Mouse (Mus musculus) left cerebral cortex, postnatal 36 days (tissue): ENCODE results near the gene Igf2bp2. TPM values are rescaled to one million over a fixed set of nuclear protein-coding genes. Genes with fewer than 3 reads are reported as not detected.

Source experiments
- DNase-seq, 2 experiments: peaks; one replicate each; pipeline ENCODE4 v3.0.0; 2021 to 2022; ENCODE audit warnings: low spot score in 2 of 2, mixed read lengths in 1 of 2
- intact Hi-C: fragments of 180-260 bp; cut with DNase I; formaldehyde crosslinking; loops from one replicate; pipeline ENCODE4 v1.15.1; 2025
- total RNA-seq, 2 experiments: library from RNA; stranded (reverse); gene quantifications; 2 replicates each; pipeline ENCODE4 v1.2.3; 2021

Gene Igf2bp2
- total RNA-seq, 2 experiments from 2014 or later, result 0.79 to 2.4 TPM

DNA sequence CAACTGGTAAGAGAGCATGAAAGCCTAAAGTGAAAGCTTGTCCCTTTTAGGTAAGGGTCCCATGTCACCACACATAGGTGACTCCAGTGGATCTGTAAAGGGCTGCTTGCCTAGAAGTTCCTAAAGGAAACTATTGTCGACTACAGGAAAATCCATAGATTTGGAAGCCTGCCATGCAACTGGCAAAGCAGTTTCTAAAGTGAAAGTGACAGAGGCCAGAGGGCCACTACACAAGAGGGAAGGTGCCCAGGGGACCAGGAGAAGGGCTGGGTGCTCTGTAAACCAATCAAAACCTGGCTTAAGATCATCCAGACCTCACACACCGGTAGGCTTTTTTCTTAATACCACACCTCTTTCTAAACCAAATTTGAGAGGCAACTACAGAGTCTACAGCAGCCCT is 12.7 kb downstream of the Igf2bp2 start:
- DNase-seq, result no peak
- intact Hi-C loops, result no loop called here

DNA sequence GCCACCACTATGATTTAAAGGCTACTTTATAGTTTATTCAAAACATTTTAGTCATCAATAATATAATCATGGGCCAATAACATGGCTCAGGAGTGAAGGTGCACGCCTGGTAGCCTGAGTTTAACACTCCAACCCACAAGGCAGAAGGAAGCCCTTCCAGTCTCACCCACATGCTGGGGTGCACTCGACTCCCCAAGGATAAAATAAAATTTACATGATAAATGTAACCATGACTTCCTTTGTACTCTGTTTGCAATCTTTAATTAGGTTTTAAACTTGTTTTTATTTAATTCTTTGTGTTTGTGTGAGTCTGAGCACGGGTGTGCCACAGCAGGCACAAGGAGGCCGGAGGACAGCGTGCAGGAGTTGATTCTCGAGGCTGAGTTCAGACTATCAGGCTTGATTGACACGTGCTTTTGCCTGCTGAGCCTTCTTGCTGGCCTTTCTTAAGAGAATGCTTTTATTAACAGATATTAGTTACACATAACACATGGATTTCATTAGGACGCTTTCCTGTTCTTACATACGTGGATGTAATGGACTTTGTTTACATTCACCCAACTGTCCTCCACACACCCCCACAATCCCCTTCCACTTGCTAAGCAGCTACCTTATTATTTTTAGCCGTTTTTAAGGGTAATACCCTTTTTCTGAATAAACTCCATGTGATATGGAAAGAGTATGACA is 13.3 kb downstream of the Igf2bp2 start:
- intact Hi-C loops, result no loop called here
- DNase-seq, result no peak

DNA sequence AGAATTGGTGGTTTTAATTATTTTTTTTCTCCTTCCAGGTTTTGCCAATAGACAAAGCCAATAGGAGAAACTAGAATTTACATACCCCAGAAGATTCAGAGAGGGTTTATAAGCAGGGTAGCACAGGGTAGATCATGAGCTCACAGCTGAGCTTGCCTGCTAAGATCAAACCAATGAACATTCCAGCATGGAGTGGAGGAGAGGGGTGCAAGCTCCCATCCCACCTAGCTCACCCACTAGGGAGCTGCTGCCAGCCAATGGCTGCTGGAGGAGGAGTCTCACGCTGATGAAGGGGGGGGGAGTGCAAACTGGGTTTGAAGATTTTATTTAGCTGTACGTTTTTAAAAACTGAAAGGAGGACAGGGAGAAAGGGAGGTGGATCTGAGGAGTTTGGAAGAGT is 14.0 kb downstream of the Igf2bp2 start:
- DNase-seq, result no peak
- intact Hi-C loops, result no loop called here

DNA sequence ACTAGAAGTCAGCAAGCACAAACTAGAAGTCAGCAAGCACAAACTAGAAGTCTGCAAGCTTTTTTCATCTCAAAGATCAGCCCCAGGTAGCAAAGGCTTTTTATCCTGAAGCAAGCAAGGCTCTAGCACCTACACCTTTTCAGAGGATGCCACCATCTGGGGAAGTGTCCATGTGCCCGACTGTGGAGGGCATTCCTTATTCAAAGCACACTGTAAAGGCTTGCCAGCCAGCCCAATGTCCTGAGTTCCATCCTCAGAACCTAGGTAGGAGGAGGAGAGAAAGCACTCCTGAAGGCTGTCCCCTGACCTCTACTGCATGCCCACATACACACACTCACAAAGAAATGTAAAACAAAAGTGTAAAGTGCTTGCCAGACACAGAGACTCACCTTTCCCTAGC is 16.0 kb downstream of the Igf2bp2 start:
- DNase-seq, result no peak

DNA sequence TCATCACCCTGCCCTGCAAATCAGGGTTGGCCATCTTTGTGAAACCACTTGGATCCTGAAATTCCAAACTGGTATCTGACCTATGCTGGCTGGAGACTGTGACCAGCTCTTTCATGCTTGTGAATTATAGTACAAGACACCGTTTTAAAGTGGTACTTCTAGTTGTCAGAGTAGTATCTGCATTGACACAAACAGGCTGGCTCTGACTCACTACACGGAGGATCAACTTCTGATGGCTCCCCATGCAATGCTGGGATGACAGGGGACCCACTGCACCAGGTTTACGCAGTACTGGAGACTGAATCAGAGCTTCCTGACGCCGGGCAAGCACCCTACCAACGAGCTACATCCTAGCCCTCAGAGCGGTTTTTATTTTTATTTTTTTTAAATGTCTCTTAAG is 17.0 kb downstream of the Igf2bp2 start:
- intact Hi-C loops, result no loop called here

More for the DNA sequence above, 16.0 kb downstream of the Igf2bp2 start:
- intact Hi-C loops, result no loop called here

DNA sequence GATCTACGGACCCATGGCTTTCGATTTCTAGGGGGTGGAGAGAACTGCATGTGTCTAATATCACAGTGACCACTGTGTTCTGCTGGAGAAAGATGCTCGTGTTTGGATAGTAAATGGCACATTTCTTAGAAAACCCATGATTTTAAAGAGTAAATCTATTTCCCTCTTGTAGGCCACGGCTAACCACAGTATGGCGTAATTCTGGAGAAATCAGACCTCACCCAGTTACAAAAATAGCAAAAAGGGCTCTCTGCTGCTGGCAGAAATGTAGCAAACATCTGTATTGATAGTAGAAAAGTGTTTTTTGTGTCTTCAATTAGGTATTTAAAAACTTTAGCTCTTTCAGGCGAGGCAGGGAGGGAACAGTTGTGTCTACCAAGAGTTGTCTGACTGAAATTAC is 18.6 kb downstream of the Igf2bp2 start:
- intact Hi-C loops, result no loop called here
- DNase-seq, result no peak

More for the DNA sequence above, 17.0 kb downstream of the Igf2bp2 start:
- no peak for DNase-seq

DNA sequence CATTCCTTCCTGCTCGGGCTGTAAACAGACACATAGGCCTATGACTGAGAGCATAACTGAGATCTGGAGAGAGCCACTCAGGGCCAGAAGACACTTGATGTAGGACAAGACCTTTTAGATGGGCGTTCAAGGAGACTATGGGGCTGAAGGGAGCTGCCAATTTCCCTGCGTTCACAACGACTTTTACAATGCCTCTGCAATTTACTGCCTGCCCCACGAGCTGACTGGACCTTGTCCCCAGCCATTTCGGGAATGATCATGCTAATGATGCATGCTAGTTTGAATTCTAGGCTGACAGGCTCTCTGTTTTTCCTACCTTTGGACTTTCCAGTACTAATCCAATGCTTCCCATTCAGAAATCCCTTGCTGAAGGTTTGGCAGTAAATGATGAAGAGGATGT is 22.2 kb downstream of the Igf2bp2 start:
- no peak for DNase-seq
- intact Hi-C loops, result no loop called here

DNA sequence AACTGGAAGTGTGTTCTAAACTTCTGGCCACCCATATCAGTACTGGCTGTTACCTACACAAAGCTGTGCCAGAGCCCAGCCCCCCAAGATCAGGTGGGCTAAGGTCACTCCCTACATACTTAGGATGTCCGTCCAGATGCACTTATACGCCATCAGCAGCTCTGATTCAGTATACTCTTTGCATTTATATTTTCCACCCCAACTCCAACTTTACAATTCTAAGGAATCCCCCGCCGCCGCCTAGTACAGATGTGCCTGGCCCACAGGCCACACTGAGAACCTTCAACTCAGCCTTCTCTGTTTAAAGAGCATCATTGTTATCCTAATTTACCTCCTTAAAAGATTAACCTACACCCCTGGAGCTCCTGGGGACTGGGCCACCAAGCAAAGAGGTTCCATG is 23.3 kb downstream of the Igf2bp2 start:
- intact Hi-C loops, result no loop called here
- DNase-seq, result no peak

DNA sequence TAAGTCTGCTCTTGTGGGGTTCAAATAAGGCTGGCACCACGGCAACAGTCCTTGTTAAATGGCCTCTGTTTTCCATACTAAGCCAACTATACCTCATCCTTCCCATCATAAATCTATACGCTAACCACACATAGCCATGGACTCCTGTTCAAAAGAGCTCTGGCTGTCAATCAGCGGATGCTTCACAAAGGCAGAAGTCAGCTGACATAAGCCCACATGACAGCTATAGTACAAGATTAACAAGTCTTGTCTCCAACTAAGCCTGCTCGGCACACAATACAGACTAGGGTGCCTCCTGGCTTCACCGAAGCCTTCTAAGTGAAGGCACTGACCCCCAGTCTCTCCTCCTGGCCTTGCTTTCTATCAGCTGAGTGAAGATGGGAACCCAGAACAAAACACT is 26.9 kb downstream of the Igf2bp2 start:
- intact Hi-C loops, result no loop called here
- no peak for DNase-seq

DNA sequence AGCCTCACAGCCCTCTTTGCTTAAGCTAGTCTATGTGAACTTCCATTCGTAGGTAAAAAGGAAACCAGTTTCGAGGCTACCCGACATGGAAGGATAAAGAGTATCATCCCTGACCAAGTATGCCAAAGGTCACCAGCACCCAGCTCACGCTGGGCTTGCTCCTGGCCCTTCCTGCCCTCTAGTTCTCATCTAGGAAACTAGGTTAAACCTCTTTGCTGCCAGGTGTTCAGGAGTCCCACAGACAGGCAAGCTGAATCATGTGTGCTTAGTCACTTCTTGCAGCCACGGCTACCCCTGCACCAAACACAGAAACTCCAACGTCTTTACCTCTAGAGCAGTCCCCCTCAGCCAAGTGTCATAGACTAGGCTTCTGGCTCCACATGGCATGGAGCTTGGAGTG is 31.8 kb downstream of the Igf2bp2 start:
- intact Hi-C loops, result no loop called here
- no peak for DNase-seq

DNA sequence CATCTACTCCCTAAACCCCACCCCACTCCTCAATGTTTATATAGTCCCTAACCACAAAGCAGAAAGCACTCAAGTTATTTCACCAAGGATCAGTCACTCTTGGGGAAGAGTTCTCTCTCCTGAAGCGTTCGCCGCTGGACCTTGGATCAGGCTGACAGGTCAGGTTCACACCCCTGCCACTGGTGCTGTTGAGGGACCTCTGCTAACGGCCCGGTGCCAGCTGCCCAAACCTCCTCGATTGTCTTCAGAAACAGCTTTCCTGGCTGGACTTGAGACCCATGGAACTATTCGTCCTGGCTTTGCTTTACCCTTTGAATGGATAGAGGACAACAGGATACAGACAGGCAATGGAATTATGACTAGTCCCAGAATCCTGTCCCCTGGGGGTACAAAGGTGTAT is 33.6 kb downstream of the Igf2bp2 start:
- intact Hi-C loops, result no loop called here
- DNase-seq, result no peak

DNA sequence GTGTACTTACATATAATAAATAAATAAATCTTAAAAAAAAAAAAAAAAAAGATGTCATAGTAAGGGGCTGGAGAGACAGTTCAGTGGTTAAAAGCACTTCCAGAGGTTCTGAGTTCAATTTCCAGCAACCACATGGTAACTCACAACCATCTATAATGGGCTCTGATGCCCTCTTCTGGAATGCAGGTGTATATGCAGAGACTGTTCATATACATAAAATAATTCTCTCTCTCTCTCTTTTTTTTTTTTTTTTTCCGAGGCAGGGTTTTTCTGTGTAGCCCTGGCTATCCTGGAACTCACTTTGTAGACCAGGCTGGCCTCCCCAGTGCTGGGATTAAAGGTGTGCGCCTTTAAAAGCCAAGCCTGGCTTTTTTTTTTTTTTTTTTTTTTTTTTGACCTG is 34.5 kb downstream of the Igf2bp2 start:
- no peak for DNase-seq
- intact Hi-C loops, result no loop called here

DNA sequence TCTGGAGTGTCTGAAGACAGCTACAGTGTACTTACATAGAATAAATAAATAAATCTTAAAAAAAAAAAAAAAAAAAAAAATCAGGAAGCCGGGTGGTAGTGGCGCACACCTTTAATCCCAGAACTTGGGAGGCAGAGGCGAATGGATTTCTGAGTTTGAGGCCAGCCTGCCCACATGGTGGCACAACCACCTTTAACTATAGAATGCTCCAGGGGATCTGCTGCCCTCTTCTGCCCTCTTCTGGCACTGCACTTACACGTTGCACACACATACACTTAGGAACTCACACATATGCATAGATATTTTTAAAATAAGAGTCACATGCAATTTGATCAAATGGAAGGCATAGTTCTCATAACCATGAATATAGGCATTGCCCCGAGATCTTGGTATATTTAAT is 35.3 kb downstream of the Igf2bp2 start:
- intact Hi-C loops, result no loop called here
- DNase-seq, result no peak

DNA sequence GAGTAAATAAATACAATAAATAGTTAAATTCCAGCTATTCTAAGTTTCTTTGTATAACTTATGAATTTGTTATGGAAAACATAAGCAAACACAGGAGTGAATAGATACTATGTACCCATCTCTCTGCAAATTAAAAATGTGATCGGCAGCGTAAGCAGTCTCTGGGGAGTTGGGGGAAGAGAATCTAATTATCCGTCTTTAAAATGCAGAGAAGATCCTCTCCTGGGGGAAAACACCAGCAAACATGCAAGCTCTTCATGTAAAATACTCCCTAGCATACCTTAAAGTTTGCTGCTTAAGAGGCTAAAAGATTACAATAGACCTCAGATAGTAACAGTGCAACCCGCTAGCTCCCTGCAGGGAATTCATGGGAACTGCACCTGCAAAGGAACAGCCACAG is 36.2 kb downstream of the Igf2bp2 start:
- intact Hi-C loops, result no loop called here
- DNase-seq, result no peak

DNA sequence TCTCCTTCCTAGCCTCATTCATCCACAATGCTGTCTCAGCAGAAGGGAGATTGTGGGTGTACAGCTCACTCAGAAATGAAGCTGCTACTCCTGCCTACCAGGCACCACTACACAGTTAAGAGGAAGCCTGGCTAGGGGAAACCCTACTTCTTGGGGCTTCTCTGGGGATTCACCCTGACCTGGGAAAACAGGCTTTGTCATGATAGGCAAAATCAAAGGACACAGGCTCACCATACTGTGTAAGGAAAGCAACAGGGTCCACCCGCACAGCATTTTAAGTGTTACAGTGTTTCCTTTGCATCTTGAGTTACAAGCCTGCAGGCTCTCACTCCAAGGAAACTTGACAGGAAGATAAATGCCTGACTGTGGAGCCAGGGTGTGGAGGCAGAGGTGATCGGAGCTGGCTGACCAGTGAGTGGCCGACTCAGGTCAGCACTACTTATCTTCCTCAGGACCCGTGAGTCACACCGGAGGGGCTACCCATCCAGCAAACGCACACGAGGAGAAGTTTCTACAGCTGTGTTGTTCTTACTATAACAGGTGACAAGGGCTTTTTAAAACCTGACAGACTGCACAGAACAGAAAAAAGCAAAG is 38.7 kb downstream of the Igf2bp2 start:
- intact Hi-C loops, result no loop called here
- DNase-seq, result no peak

DNA sequence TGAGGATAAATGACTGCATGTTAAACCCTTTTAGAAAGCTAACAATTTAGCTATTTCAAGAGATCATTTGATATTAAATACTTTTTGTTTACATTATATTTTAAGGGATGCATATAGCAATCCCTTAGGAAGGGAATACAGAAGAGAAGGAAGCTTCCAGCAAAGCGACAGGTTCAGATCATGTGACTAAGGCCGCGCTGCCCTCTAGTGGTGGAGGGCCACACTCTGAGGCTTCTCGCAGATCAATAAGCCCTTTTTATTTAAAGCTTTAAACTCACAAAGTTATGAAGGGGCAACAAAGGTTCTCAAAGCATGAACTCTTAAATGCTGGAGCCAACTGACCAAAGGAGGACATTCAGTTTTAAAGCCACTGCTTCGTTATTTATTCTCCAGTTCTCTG is 39.4 kb downstream of the Igf2bp2 start:
- intact Hi-C loops, result no loop called here
- peak; percentile 19 to 20 for DNase-seq

DNA sequence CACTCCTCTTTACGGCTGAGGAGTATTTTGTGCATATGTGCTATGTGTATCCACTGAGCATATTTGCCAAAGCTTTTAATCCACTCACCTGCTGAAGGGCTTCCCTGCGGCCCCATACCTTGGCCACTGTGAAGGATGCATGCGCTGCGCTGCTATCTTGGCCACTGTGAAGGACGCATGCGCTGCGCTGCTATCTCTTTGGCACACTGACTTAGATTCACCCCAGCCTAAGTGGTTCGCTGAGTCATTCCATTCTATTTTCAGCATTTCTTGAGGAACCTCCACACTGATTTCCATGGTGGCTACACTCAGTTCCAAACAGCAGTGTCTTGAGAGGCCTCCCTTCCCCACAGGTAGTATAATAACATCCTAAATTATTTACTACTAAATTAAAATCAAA is 42.0 kb downstream of the Igf2bp2 start:
- intact Hi-C loops, result no loop called here
- DNase-seq, result peak; percentile 21 to 28

DNA sequence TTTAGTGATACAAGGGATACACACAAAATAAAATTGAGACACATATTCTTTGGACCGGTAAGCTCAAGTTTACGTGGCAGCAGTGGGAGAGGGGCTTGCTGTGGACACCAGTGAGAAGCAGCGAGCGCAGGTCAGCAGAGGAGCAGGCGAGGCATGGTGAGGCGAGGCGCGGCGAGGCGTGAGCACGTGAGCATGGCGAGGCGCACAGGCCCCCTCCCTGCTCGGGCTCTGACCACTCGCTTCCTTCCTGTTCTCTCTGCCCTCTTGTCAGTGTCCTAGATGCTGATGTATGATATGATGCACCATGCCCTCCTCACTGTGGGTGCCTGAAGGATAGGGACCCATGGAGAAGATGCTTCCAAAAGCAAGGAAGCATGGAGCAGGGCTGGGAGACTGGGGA is 43.6 kb downstream of the Igf2bp2 start:
- peak; percentile 10 to 21 for DNase-seq
- intact Hi-C loops, result no loop called here

DNA sequence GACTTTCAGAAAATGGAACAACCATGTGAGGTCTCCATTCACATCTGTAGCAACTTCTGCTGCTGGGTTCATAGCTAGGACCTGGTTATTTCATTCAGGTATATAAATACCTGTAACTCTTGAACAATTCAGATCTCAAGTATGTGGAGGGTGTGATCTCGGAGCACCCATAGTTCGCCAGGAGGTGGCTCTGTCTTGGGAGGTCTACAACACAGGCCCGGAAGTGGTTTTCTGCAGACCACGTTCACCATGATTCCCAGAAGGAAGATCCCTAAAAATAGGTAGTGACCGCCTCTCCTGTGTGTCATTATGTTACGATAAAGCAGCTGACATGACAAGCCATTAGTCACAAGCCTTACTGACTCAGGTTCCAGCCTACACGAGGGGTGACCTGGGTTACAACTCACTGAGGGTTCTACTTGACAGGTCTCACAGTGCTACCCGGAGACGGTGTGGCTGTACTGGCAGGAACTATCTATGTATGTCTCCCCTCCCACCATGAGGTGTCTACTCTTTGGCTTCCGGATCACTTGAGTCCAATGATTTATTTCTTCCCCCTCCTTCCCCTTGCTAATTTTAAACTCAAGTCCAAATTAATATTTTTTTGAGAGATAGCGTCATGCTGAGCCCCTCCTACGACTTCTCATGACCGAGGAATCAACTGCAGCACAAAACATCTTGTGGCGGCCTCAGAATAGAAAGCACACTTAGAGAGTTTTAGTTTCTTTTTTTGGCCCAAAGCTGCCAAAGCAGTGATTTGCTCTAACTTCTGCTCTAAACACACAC is 44.2 kb downstream of the Igf2bp2 start:
- peak; percentile 14 to 32 for DNase-seq
- intact Hi-C loops, result no loop called here

DNA sequence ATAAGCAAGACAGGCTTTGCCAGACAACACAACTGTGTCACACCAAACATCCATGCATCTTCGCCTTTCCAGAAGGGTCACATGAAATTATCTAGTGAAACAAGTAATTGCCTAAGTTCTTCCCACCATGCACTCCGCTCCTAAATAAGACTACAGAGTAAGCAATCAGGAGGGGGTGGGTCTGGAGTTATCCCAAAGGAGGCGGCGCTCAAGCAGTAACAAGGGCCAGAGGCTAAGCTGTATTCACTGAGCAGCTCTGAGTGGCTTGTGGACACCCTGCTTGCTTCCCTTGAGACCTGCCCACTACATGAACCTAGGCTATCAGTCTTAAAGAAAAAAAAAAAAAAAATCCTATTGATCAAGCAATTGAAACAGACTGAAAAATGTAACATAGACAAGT is 44.9 kb downstream of the Igf2bp2 start:
- intact Hi-C loops, result no loop called here
- DNase-seq, result no peak

DNA sequence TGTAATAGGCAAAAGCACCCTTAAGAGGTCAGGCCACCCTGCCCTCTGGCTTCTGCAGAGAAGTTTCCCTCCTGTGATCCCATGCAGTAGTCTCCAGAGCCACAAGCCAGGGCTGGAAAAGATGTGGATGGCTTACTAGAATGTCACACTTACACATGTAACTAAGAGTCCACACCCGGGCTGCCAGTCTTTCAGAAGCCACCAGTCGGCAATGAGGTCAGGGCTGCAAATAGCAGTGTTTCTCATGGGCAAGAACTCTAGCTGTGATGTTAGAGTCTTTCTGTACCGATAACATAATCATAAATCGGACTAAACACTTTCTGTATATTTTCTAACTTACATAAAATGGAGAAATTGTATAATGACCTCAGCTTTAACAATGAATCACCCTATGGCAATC is 46.4 kb downstream of the Igf2bp2 start:
- DNase-seq, result no peak
- intact Hi-C loops, result no loop called here
